27 mouse cellular contexts compared by ENCODE assay signal in the genomic region with DNA sequence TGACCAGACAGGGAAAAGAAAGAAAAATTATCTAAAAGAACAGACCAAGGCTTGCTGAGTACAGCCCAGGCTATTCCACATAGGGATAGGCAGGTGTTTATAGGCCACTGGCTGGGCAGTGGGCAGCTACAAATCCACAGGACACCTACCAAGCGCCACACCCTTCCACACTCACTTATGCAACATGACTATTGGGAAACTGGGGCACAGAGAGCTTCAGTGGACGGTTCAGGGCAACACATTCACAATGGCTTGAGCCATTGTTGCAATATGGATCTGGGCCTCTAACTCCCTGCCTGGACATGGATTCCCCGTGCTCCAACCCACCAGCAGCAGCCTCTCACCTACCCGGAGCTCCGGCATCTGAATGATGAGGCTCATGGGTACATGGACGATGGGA. TPM values are rescaled to one million over a fixed set of nuclear protein-coding genes. Genes with fewer than 3 reads are reported as not detected.
DNase-seq lines count a peak whose midpoint lies in the region; ATAC-seq lines count a peak whose summit lies in the region.
"Had no signal": no experiment of that assay in that cellular context is flagged by ENCODE, and none has a peak within 500 bp of the region (broad histone marks: within the 10 kb centered on the region; RNA-seq: fewer than 3 reads in every experiment).

No protein-coding gene starts in this region.

- no peak overlapping the region for H3K4me2 ChIP-seq in heart, embryonic 14.5 days (ENCODE audit: low read length)
- H3K4me2 ChIP-seq: embryonic facial prominence, embryonic 13.5 days; embryonic facial prominence, embryonic 15.5 days; forebrain, embryonic 12.5 days had no signal

- H3K9me3 ChIP-seq in heart, embryonic 14.5 days (ENCODE audit: control insufficient read depth, low read length): no peaks in the 10 kb centered on the region
- H3K9me3 ChIP-seq: embryonic facial prominence, embryonic 13.5 days; embryonic facial prominence, embryonic 15.5 days; forebrain, embryonic 12.5 days had no signal

- 82% methylated on average over 6 of the region's 6 CpGs for WGBS in heart, embryonic 14.5 days

- H3K36me3 ChIP-seq in heart, embryonic 14.5 days (ENCODE audit: control insufficient read depth, insufficient read depth, low read length): no peaks in the 10 kb centered on the region
- H3K36me3 ChIP-seq: embryonic facial prominence, embryonic 15.5 days; forebrain, embryonic 12.5 days had no signal

- H3K4me3 ChIP-seq in heart, embryonic 14.5 days (ENCODE audit: control insufficient read depth in 1 of 2, insufficient read depth in 1 of 2, low read depth in 1 of 2, low read length in 2 of 2): no peak overlapping the region
- H3K4me3 ChIP-seq: embryonic facial prominence, embryonic 13.5 days; embryonic facial prominence, embryonic 15.5 days; erythroblast, embryonic 14.5 days; forebrain, embryonic 12.5 days had no signal

- ATAC-seq in heart, embryonic 14.5 days (ENCODE audit: insufficient number of reproducible peaks, insufficient read depth, low FRiP score, low read depth): 0 out of 2 replicates have a peak, but pooled peaks have one; percentile 25
- peak; percentile 62 for ATAC-seq in megakaryocyte, adult 5-6 weeks (ENCODE audit: poor library complexity, severe bottlenecking)
- ATAC-seq in CD4-positive, CD25-positive, alpha-beta regulatory T cell, adult 4 months: no peak
- ATAC-seq: forebrain, embryonic 14.5 days; forebrain, embryonic 16.5 days had no signal

- no peaks in the 10 kb centered on the region for H3K27me3 ChIP-seq in heart, embryonic 14.5 days (ENCODE audit: control insufficient read depth, insufficient read depth, low read length)
- H3K27me3 ChIP-seq: embryonic facial prominence, embryonic 13.5 days; embryonic facial prominence, embryonic 15.5 days; forebrain, embryonic 12.5 days had no signal

- no peak overlapping the region for H3K9ac ChIP-seq in heart, embryonic 14.5 days (ENCODE audit: low read length)
- H3K9ac ChIP-seq: embryonic facial prominence, embryonic 13.5 days; embryonic facial prominence, embryonic 15.5 days; forebrain, embryonic 12.5 days had no signal

- no peak for DNase-seq in heart, adult 9 months (ENCODE audit: low spot score in 2 of 2)
- DNase-seq in adipocyte (ENCODE audit: low spot score): peak; percentile 59
- DNase-seq in fat pad, adult 2 months (ENCODE audit: extremely low read depth, low read depth, low spot score): peak; percentile 21
- no peak for DNase-seq in layer of hippocampus, adult 9-11 months
- DNase-seq: adrenal gland, adult 8-10 months; adrenal gland, postnatal 14 days; adrenal gland, postnatal 36 days; B cell, adult 2 months; cerebellum, adult 11 months; cerebellum, adult 18-20 months; cerebellum, adult 8-10 months; cerebellum, adult 9-11 months; cerebellum, postnatal 14 days; cerebellum, postnatal 36 days; embryo, embryonic 11 days had no signal

- no peak overlapping the region for H3K27ac ChIP-seq in heart, embryonic 14.5 days (replicated peaks in 1 of 2; ENCODE audit: control insufficient read depth in 1 of 2, insufficient read depth in 1 of 2, low read depth in 2 of 2, low read length in 2 of 2)
- H3K27ac ChIP-seq: embryonic facial prominence, embryonic 13.5 days; embryonic facial prominence, embryonic 15.5 days; forebrain, embryonic 12.5 days had no signal

- no peaks in the 10 kb centered on the region for H3K4me1 ChIP-seq in heart, embryonic 14.5 days (ENCODE audit: control insufficient read depth in 2 of 2, insufficient read depth in 2 of 2, low read length in 2 of 2)
- H3K4me1 ChIP-seq: embryonic facial prominence, embryonic 13.5 days; embryonic facial prominence, embryonic 15.5 days; forebrain, embryonic 12.5 days had no signal

RNA-seq across cellular contexts. Expression of a gene that starts 10.6 kb away (rescaled TPM):
- 5.0 and 6.7 TPM in 2 replicates for polyA plus RNA-seq in heart, embryonic 14.5 days (2014; fragmentation: Nextera tagmentation; extraction: Ambion mirVana)
- total RNA-seq in megakaryocyte, adult 5-6 weeks (2015): 11.4 and 14.9 TPM in 2 replicates
- 2.7 and 3.9 TPM in 2 replicates for total RNA-seq in megakaryocyte, adult 5-6 weeks (2017)
- polyA plus RNA-seq in CD4-positive, CD25-positive, alpha-beta regulatory T cell, adult 4 months (2017; shearing (Covaris generic)): 1 to 10 TPM in 1 of 2 experiments, not detected in 1; 1.6 TPM
- total RNA-seq: common myeloid progenitor, adult 5-6 weeks had no signal

RNA-seq across cellular contexts. Expression of a gene that starts 10.6 kb away (rescaled TPM):
- polyA plus RNA-seq in heart, embryonic 14.5 days (2014; fragmentation: Nextera tagmentation; extraction: Ambion mirVana): not detected in 2 replicates
- not detected in 2 replicates for total RNA-seq in megakaryocyte, adult 5-6 weeks (2015)
- total RNA-seq in megakaryocyte, adult 5-6 weeks (2017): not detected in 2 replicates
- polyA plus RNA-seq in CD4-positive, CD25-positive, alpha-beta regulatory T cell, adult 4 months (2017; shearing (Covaris generic)): not detected
- total RNA-seq: adrenal gland, adult 18-20 months; adrenal gland, adult 8-10 months; adrenal gland, postnatal 14 days; adrenal gland, postnatal 36 days; common myeloid progenitor, adult 5-6 weeks had no signal
- polyA plus RNA-seq: embryonic facial prominence, embryonic 11.5 days; embryonic facial prominence, embryonic 13.5 days; erythroblast, embryonic 14.5 days had no signal

RNA-seq across cellular contexts. Expression of a gene that starts 36.7 kb away (rescaled TPM):
- 502 and 560 TPM in 2 replicates for polyA plus RNA-seq in heart, embryonic 14.5 days (2014; fragmentation: Nextera tagmentation; extraction: Ambion mirVana)
- total RNA-seq in megakaryocyte, adult 5-6 weeks (2015): 42.5 and 54.2 TPM in 2 replicates
- 26.1 and 29.7 TPM in 2 replicates for total RNA-seq in megakaryocyte, adult 5-6 weeks (2017)
- 100 to 1,000 TPM; 118 TPM for polyA plus RNA-seq in CD4-positive, CD25-positive, alpha-beta regulatory T cell, adult 4 months (2017; shearing (Covaris generic))

RNA-seq across cellular contexts. Expression of a gene that starts 48.0 kb away (rescaled TPM):
- 8.5 and 11.4 TPM in 2 replicates for polyA plus RNA-seq in heart, embryonic 14.5 days (2014; fragmentation: Nextera tagmentation; extraction: Ambion mirVana)
- 23.7 and 24.0 TPM in 2 replicates for total RNA-seq in megakaryocyte, adult 5-6 weeks (2015)
- total RNA-seq in megakaryocyte, adult 5-6 weeks (2017): 17.9 and 21.1 TPM in 2 replicates
- under 1 TPM in 1 of 2 experiments, not detected in 1; 0.62 TPM for polyA plus RNA-seq in CD4-positive, CD25-positive, alpha-beta regulatory T cell, adult 4 months (2017; shearing (Covaris generic))

Comparison
In these comparisons a context has a peak if more than half of its experiments do, and no peak if none do; other contexts are left out.
1. DNase-seq: peak in adipocyte (single experiment) and fat pad, adult 2 months (single experiment); none in heart, adult 9 months (0 of 2) and layer of hippocampus, adult 9-11 months (single experiment).